Mouse (Mus musculus) lung, embryonic 16.5 days (tissue): Measurements from ENCODE around the gene Ino80b. TPM values are rescaled to one million over a fixed set of nuclear protein-coding genes. Genes with fewer than 3 reads are reported as not detected.

ENCODE experiments used
- ATAC-seq: fragments of 200-750 bp; cut with Nextera tagmentation; 2 replicates; pipeline ENCODE4 v1.8.0; 2017; ENCODE audit warnings: low read depth, mild to moderate bottlenecking, moderate library complexity
- H3K27ac ChIP-seq: fragments of 300-500 bp; sonication (generic); 2 replicates; pipeline ENCODE4 v1.5.1; 2014; ENCODE audit warnings: mild to moderate bottlenecking, control low read depth, low read length
- H3K27me3 ChIP-seq: fragments of 300-500 bp; sonication (generic); 2 replicates; pipeline ENCODE4 v1.6.1; 2014; ENCODE audit warnings: low read depth, low read length, mixed read lengths; ENCODE audit not compliant: control insufficient read depth, insufficient read depth
- H3K36me3 ChIP-seq: fragments of 300-500 bp; sonication (generic); 2 replicates; pipeline ENCODE4 v1.6.1; 2014; ENCODE audit warnings: low read length; ENCODE audit not compliant: control insufficient read depth, insufficient read depth
- H3K4me1 ChIP-seq: fragments of 300-500 bp; sonication (generic); replicated peaks from 2 replicates; pipeline ENCODE4 v1.6.1; 2014; ENCODE audit warnings: low read length, mixed read lengths; ENCODE audit not compliant: control insufficient read depth, insufficient read depth
- H3K4me2 ChIP-seq: fragments of 300-500 bp; sonication (generic); 2 replicates; pipeline ENCODE4 v1.6.1; 2014; ENCODE audit warnings: low read depth, low read length, control low read depth
- H3K4me3 ChIP-seq: fragments of 300-500 bp; sonication (generic); 2 replicates; pipeline ENCODE4 v1.5.1; 2014; ENCODE audit warnings: mild to moderate bottlenecking, low read length, control low read depth
- H3K9ac ChIP-seq: fragments of 300-500 bp; sonication (generic); 2 replicates; pipeline ENCODE4 v1.6.1; 2014; ENCODE audit warnings: low read length, control low read depth
- H3K9me3 ChIP-seq: fragments of 300-500 bp; sonication (generic); 2 replicates; pipeline ENCODE4 v1.6.1; 2016; ENCODE audit warnings: low read length; ENCODE audit not compliant: control insufficient read depth
- WGBS: fragments of 180-500 bp; shearing (Covaris S2); extraction: QIAGEN DNeasy Blood & Tissue Kit; methylation state at CpG from one replicate; pipeline ENCODE4 v1.1.7; 2014; 5-methylcytosine and 5-hydroxymethylcytosine counted together
- polyA plus RNA-seq: library from polyadenylated mRNA; unstranded; fragments of >200 nt; fragmentation: Nextera tagmentation; extraction: Ambion mirVana; gene quantifications from 2 replicates; pipeline ENCODE4 v1.2.1, GENCODE M21; 2015

The Ino80b gene
- polyA plus RNA-seq = 13.7 and 14.5 TPM in 2 replicates

DNA sequence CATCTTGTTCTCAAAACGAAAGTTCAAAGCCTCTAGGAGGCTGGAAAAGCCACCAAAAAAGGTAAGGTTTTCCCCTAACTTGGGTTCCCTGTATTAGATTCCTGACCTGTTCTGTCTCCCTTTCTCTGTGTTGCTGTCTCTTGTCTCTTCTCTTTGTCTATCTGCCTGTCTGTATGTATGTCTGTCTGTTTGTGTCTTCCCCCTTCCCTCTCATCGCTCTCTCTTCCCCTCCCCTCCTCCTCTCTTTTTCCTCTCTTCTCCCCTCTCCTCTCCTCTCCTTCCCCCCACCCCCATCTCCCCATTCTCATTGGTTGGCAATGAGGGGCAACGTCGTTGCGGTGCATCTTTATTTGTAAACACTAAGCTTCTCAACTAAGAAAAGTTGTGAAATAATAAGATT is at the start of gene Ino80b:
Ino80b (minus strand) TSS at position 101 of the 400 bp plus-strand sequence.
- peak within 1 kb of the TSS; percentile 80 for H3K27ac ChIP-seq
- H3K4me1 ChIP-seq = peaks cover 20% of the 10 kb centered on the region
- no peaks in the 10 kb centered on the region for H3K36me3 ChIP-seq
- peak within 1 kb of the TSS; percentile 89 for H3K9ac ChIP-seq
- 12% methylated on average over 5 of the region's 5 CpGs for WGBS
- ATAC-seq = no peak
- H3K4me2 ChIP-seq = peak within 1 kb of the TSS; percentile 94
- no peaks in the 10 kb centered on the region for H3K9me3 ChIP-seq
- no peaks in the 10 kb centered on the region for H3K27me3 ChIP-seq
- H3K4me3 ChIP-seq = peak within 1 kb of the TSS; percentile 88

DNA sequence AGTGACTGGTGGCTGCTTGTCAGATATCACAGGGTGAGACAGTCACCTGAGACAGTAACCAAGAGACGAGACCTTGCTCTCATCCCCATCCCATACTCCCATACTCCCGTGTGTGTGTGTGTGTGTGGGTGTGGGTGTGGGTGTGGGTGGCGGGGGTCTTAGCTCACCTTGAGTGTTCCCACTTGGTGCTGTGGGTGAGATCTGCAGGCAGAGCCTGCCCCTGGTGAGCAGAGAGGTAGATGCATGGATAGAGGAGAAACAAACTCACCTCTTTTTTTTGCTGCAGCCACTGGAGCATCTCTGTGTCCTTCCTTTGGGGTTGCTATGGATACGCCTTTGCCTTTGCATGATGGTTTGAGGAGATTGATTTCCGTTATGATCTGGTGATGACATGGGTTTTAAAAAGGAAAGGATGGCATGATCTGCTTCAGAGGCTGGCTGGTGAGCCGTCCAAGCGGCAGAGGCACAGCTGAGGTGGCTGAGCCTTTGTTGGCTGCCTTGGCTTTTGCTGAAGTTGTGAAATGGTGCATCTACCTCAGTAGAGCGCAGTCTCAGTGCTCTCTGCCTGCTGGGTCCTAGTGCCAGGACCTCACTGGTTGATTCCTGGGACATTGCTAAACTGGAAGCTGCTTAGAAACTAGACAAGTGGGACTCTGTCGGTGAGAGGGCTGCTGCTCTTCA is 47.1 kb upstream of the Ino80b start:
- H3K27ac ChIP-seq = no peak overlapping the region
- no peak for ATAC-seq
- H3K9ac ChIP-seq = no peak overlapping the region
- no peaks in the 10 kb centered on the region for H3K27me3 ChIP-seq
- H3K4me3 ChIP-seq = no peak overlapping the region
- H3K9me3 ChIP-seq = no peaks in the 10 kb centered on the region
- no peak overlapping the region for H3K4me2 ChIP-seq
- 61% methylated on average over 9 of the region's 9 CpGs for WGBS
- H3K4me1 ChIP-seq = peaks cover under 1% of the 10 kb centered on the region
- H3K36me3 ChIP-seq = no peaks in the 10 kb centered on the region

DNA sequence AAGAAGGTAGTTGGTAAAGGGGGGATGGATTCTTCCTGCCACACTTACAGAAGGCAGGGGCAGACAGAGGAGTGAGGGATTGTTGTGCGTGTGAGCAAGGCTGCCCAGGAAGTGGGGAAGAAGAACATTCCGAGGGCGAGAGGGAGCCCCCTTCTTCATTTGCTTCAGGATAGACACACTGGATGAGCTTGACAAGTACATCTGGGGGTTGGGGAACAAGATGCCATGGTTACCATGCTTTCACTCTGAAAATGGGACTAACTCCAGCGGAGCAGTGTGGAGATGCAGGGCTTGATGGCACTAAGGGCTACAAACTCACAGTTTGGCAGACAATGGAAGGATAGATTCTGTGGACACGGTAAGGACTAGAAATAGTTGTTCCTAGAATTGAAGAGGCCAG is 45.8 kb upstream of the Ino80b start:
- ATAC-seq = no peak
- H3K27me3 ChIP-seq = no peaks in the 10 kb centered on the region
- H3K4me2 ChIP-seq = no peak overlapping the region
- H3K9ac ChIP-seq = no peak overlapping the region
- 69% methylated on average over 5 of the region's 5 CpGs for WGBS
- H3K27ac ChIP-seq = no peak overlapping the region
- H3K9me3 ChIP-seq = no peaks in the 10 kb centered on the region
- peaks cover 9% of the 10 kb centered on the region for H3K4me1 ChIP-seq
- H3K4me3 ChIP-seq = no peak overlapping the region
- no peaks in the 10 kb centered on the region for H3K36me3 ChIP-seq

DNA sequence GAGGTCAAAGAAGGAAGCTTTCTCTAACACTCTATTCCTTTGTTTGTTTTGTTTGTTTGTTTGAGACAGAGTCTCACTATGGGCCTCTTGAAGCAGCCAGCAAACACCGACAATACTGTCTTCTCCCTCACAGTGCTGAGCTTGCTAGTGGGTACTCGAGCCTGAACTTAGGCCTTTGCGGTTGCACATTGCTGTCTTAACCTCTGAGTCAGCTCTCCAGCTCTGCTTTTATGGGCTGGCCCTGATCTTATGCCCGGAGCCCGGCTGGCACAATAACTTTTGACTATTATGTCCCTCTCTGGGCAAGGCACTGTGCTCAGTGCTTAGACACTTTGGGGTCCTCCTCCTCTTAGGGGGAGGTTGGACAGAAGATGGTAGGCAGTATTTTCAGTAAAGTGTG is 44.6 kb upstream of the Ino80b start:
- H3K4me1 ChIP-seq = peaks cover 13% of the 10 kb centered on the region
- H3K9ac ChIP-seq = no peak overlapping the region
- H3K36me3 ChIP-seq = no peaks in the 10 kb centered on the region
- H3K4me3 ChIP-seq = no peak overlapping the region
- no peaks in the 10 kb centered on the region for H3K9me3 ChIP-seq
- ATAC-seq = no peak
- H3K27ac ChIP-seq = no peak overlapping the region
- H3K4me2 ChIP-seq = no peak overlapping the region
- 54% methylated on average over 5 of the region's 5 CpGs for WGBS
- H3K27me3 ChIP-seq = no peaks in the 10 kb centered on the region

- H3K4me3 ChIP-seq = peak overlapping the region; percentile 89
- peaks cover 24% of the 10 kb centered on the region for H3K4me1 ChIP-seq
- H3K4me2 ChIP-seq = peak overlapping the region; percentile 82
- H3K9ac ChIP-seq = peak overlapping the region; percentile 93
- WGBS = 0% methylated on average over 12 of the region's 12 CpGs
- no peaks in the 10 kb centered on the region for H3K9me3 ChIP-seq
- ATAC-seq = no peak
- peaks cover 15% of the 10 kb centered on the region for H3K27me3 ChIP-seq
- H3K27ac ChIP-seq = peak overlapping the region; percentile 84
- no peaks in the 10 kb centered on the region for H3K36me3 ChIP-seq
Observed at GRCm38 (mm10) chr6:83166243-83166630, 41.0 kb upstream of the Ino80b start.

- no peaks in the 10 kb centered on the region for H3K36me3 ChIP-seq
- H3K27ac ChIP-seq = peak within 1 kb of the TSS; percentile 84
- H3K4me3 ChIP-seq = peak within 1 kb of the TSS; percentile 89
- H3K9ac ChIP-seq = peak within 1 kb of the TSS; percentile 93
- 0% methylated on average over 50 of the region's 58 CpGs for WGBS
- ATAC-seq = peak; percentile 87
- H3K27me3 ChIP-seq = peaks cover 21% of the 10 kb centered on the region
- peaks cover 24% of the 10 kb centered on the region for H3K4me1 ChIP-seq
- peak within 1 kb of the TSS; percentile 82 for H3K4me2 ChIP-seq
- H3K9me3 ChIP-seq = no peaks in the 10 kb centered on the region
Observed at GRCm38 (mm10) chr6:83165607-83166242, 40.5 kb upstream of the Ino80b start, which contains the start of gene Dctn1. Gene Dctn1, plus strand, starts transcription at chr6:83165920.

GRCm38 (mm10) chr6:83165026-83165606 is 39.9 kb upstream of the Ino80b start:
- peak; percentile 19; the same call in 1 of the 2 replicates for ATAC-seq

DNA sequence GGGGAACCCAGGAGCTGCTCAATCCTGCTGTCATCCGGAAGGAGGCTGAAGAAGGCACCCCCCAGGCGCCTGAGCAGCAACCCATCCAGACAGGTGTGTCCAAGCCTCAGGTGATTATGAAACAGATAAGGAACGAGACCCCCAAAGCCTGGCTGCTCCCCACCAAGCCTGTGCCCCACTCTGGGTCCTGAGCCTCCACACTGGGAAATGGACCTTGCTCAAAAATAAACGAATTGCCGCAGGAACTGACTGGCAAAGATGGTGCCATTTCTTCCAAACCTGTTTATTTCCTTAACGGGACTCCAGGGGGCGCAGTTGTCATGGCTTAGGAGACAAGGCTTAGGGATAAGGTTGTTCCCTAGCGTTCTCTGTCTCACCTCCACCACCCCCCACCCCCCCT is 37.5 kb upstream of the Ino80b start:
- Histone ChIP-seq H3K27me3 (peaks cover 22% of the 10 kb centered on the region), H3K27ac (no peak overlapping the region), H3K9ac (peak overlapping the region; percentile 66), H3K4me3 (peak overlapping the region; percentile 56), H3K36me3 (no peaks in the 10 kb centered on the region), H3K4me1 (peaks cover 24% of the 10 kb centered on the region), H3K9me3 (no peaks in the 10 kb centered on the region), H3K4me2 (peak overlapping the region; percentile 87)
- WGBS = 0% methylated on average over 8 of the region's 8 CpGs
- ATAC-seq = no peak

More at GRCm38 (mm10) chr6:83165026-83165606, 39.9 kb upstream of the Ino80b start:
- peaks cover 24% of the 10 kb centered on the region for H3K4me1 ChIP-seq
- H3K27ac ChIP-seq = peak overlapping the region; percentile 58
- H3K9me3 ChIP-seq = no peaks in the 10 kb centered on the region
- peak overlapping the region; percentile 82 for H3K4me2 ChIP-seq
- peak overlapping the region; percentile 89 for H3K4me3 ChIP-seq
- peak overlapping the region; percentile 93 for H3K9ac ChIP-seq
- H3K27me3 ChIP-seq = peaks cover 22% of the 10 kb centered on the region
- WGBS = 4% methylated on average over 6 of the region's 6 CpGs
- no peaks in the 10 kb centered on the region for H3K36me3 ChIP-seq
